Mouse (Mus musculus) forebrain, embryonic 12.5 days (tissue): ENCODE measurements around the gene Pih1h3b. TPM values are rescaled to one million over a fixed set of nuclear protein-coding genes. Genes with fewer than 3 reads are reported as not detected.

Source experiments
- ATAC-seq: fragments of 200-750 bp; cut with Nextera tagmentation; 2 replicates; pipeline ENCODE4 v1.8.0; 2017; ENCODE audit warnings: moderate TSS enrichment; ENCODE audit not compliant: low FRiP score
- H3K27ac ChIP-seq: fragments of 300-500 bp; sonication (generic); 2 replicates; pipeline ENCODE4 v1.5.1; 2016; ENCODE audit warnings: mild to moderate bottlenecking
- H3K27me3 ChIP-seq: fragments of 300-500 bp; sonication (generic); 2 replicates; pipeline ENCODE4 v1.6.1; 2016; ENCODE audit warnings: mild to moderate bottlenecking
- H3K36me3 ChIP-seq: fragments of 300-500 bp; sonication (generic); replicated peaks from 2 replicates; pipeline ENCODE4 v1.6.1; 2016; ENCODE audit warnings: mild to moderate bottlenecking
- H3K4me1 ChIP-seq: fragments of 300-500 bp; sonication (generic); 2 replicates; pipeline ENCODE4 v1.6.1; 2016
- H3K4me2 ChIP-seq: fragments of 300-500 bp; sonication (generic); 2 replicates; pipeline ENCODE4 v1.6.1; 2016; ENCODE audit warnings: mild to moderate bottlenecking, moderate library complexity
- H3K4me3 ChIP-seq: fragments of 300-500 bp; sonication (generic); replicated peaks from 2 replicates; pipeline ENCODE4 v1.5.1; 2016; ENCODE audit warnings: mild to moderate bottlenecking
- H3K9ac ChIP-seq: fragments of 300-500 bp; sonication (generic); 2 replicates; pipeline ENCODE4 v1.6.1; 2016; ENCODE audit warnings: mild to moderate bottlenecking
- H3K9me3 ChIP-seq: fragments of 300-500 bp; sonication (generic); 2 replicates; pipeline ENCODE4 v1.6.1; 2016
- WGBS: fragments of 180-500 bp; shearing (Covaris S2); methylation state at CpG from one replicate; pipeline ENCODE4 v1.1.7; 2016; 5-methylcytosine and 5-hydroxymethylcytosine counted together
- polyA plus RNA-seq: library from polyadenylated mRNA; unstranded; fragments of >200 nt; fragmentation: Nextera tagmentation; extraction: Ambion mirVana; gene quantifications from 2 replicates; pipeline ENCODE4 v1.2.1, GENCODE M21; 2016

The Pih1h3b gene
- polyA plus RNA-seq, result not detected in 2 replicates

DNA sequence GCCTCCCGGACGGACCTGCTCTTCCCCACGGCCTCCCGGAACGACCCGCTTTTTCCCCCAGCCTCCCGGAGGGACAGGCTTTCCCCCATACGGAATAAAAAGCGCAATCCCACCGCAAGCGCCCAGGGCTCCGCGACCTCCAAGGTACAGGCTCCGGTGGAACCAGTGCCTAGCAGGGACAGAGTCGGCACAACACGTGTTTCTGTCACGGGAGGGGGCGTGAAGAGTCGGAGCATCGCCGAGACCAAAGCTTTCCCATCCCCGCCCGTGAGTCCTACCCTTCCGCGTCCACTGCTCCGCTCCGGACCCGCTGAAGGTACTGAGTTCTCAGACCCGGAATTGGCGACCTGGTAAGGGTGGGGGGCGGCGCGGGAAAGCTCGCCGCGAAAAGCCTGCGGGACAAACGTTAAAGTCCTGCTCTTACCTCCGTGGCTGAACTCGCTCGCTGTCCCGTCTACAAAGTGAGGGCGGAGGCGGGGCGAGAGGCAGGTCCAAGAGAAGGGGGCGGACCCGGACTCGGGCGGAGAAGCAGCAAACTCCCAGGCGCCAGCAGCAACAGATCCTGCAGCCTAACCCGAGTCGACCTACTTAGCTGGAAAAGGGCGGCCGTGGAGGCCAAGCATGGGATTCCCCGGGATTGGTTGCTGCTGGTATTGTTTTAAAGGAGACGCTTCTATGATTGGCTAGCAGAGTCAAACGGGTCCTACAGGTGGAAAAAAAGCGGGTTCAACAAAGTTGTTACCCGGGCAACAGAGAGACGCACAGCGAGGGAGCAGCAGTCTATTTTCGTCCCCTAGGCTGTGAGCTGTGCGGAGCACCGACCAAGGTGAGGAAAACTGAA is at the start of gene Pih1h3b, which contains the start of gene Nup62cl:
Gene Pih1h3b (plus strand): TSS at position 745 of the 841 bp plus-strand sequence.
Gene Nup62cl (minus strand): TSS at position 578 of the 841 bp plus-strand sequence.
- Histone ChIP-seq H3K9me3 (no peaks in the 10 kb centered on the region), H3K4me3 (peak within 1 kb of the TSS; percentile 38), H3K27ac (no peak within 1 kb of the TSS), H3K4me1 (no peaks in the 10 kb centered on the region), H3K9ac (no peak within 1 kb of the TSS), H3K36me3 (no peaks in the 10 kb centered on the region), H3K27me3 (peaks cover 28% of the 10 kb centered on the region), H3K4me2 (peak within 1 kb of the TSS; percentile 55)
- ATAC-seq, result peak; percentile 78
- 25% methylated on average over 64 of the region's 64 CpGs for WGBS

DNA sequence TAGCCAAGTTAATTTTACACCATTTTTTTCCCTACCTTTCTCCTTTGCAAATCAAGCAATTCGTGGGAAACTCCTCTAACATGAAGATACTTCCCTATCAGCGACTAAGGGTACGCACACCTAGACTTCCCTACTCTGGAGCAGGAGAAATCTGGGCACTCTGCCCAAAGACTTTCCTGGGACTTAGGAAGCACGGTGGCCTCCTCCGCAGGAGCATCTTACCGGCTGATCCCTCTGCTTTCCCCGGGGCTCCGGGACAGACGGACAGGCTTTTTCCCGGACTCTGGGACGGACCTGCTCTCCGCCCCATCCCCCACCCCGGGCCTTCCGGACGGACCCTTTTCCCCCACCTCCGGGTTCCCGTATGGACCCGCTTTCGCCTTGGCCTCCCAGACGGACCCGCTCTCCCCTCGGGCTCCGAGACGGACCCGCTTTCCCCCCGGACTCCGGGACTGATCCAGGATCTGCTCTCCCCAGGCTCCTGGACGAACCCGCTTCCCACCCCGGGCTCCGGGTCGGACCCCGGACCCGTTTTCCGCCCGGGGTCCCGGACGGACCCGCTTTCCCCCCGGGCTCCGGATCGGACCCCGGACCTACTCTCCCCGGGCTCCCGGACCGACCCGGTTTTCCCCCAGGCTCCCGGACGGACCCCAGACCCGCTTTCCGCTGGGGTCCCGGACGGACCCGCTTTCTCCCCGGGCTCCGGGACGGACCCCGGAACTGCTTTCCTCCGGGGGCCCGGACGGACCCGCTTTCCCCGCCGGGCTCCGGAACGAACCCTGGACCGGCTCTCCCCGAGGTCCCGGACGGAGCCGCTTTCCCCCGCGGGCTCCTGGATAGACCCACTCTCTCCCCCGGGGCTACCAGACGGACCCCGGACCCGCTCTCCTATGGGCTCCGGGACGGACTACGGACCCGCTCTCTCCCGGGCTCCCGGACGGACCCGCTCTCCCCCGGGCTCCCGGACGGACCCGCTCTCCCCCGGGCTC is 1.5 kb upstream of the Pih1h3b start:
- H3K9me3 ChIP-seq, result no peaks in the 10 kb centered on the region
- peaks cover 31% of the 10 kb centered on the region for H3K27me3 ChIP-seq
- H3K9ac ChIP-seq, result no peak overlapping the region
- no peaks in the 10 kb centered on the region for H3K4me1 ChIP-seq
- no peaks in the 10 kb centered on the region for H3K36me3 ChIP-seq
- H3K27ac ChIP-seq, result no peak overlapping the region
- 20% methylated on average over 83 of the region's 90 CpGs for WGBS
- H3K4me2 ChIP-seq, result peak overlapping the region; percentile 55
- peak overlapping the region; percentile 38 for H3K4me3 ChIP-seq
- ATAC-seq, result no peak

GRCm38 (mm10) chrX:140082535-140082934 is 19.9 kb downstream of the Pih1h3b start:
- Histone ChIP-seq H3K27ac (no peak overlapping the region), H3K4me2 (no peak overlapping the region), H3K9me3 (no peaks in the 10 kb centered on the region), H3K4me3 (no peak overlapping the region), H3K27me3 (peaks cover 6% of the 10 kb centered on the region; the same call in 1 of the 2 replicates), H3K9ac (no peak overlapping the region), H3K4me1 (no peaks in the 10 kb centered on the region), H3K36me3 (no peaks in the 10 kb centered on the region)
- no peak for ATAC-seq
- 92% methylated on average over 2 of the region's 2 CpGs for WGBS

DNA sequence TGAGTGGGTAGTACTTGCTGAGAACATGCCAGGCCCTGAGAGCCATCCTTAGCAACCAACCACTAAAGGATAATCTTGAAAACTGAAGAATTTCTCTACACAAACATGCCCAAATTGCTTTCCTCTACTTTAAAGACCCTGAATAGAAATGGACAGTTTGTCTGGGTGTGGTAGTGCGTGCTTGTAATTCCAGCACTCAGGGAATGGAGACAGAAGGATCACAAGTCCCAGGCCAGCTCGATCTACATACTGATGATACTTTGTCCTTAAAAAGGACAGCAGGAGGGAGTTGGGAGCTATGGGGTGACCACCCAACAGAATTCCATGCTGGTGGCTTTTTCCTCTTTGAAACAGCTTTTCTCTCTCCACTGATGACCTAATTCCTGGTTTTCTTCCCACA is 31.4 kb downstream of the Pih1h3b start:
- H3K27me3 ChIP-seq, result peaks cover 9% of the 10 kb centered on the region; the same call in 1 of the 2 replicates
- H3K9ac ChIP-seq, result no peak overlapping the region
- no peak overlapping the region for H3K4me2 ChIP-seq
- H3K4me3 ChIP-seq, result no peak overlapping the region
- ATAC-seq, result no peak
- no peak overlapping the region for H3K27ac ChIP-seq
- no peaks in the 10 kb centered on the region for H3K4me1 ChIP-seq
- WGBS, result 87% methylated on average over 2 of the region's 2 CpGs
- H3K9me3 ChIP-seq, result no peaks in the 10 kb centered on the region
- H3K36me3 ChIP-seq, result no peaks in the 10 kb centered on the region

Other genes starting within 250 kb of the Pih1h3b start
- 5.9 and 6.1 TPM in 2 replicates for gene Morc4, start 191.2 kb upstream of the Pih1h3b start, polyA plus RNA-seq
- gene Rbm41, start 64.3 kb upstream of the Pih1h3b start, polyA plus RNA-seq, result 8.7 and 9.0 TPM in 2 replicates
- 3.3 and 4.2 TPM in 2 replicates for gene Nup62cl, start 167 bp upstream of the Pih1h3b start, polyA plus RNA-seq